Mouse (Mus musculus) stomach, postnatal 0 days (tissue): ENCODE measurements at regions not wholly inside any gene's neighbourhood (a gene's known extent, or its start where the extent isn't known, plus 50 kb on each side); places are given as distances from the start of the nearest gene placed in this dataset.

Experiments used
- ATAC-seq: fragments of 200-750 bp; cut with Nextera tagmentation; 2 replicates; pipeline ENCODE4 v1.8.0; 2017; ENCODE audit not compliant: low FRiP score, low TSS enrichment
- DNase-seq: peaks from one replicate; pipeline ENCODE4 v3.0.0-alpha.2; 2016; ENCODE audit warnings: low spot score
- H3K27ac ChIP-seq: fragments of 300-500 bp; sonication (generic); replicated peaks from 2 replicates; pipeline ENCODE4 v1.5.1; 2014; ENCODE audit warnings: mild to moderate bottlenecking, control low read depth
- H3K27me3 ChIP-seq: fragments of 300-500 bp; sonication (generic); 2 replicates; pipeline ENCODE4 v1.6.1; 2014; ENCODE audit warnings: low read length; ENCODE audit not compliant: control insufficient read depth, insufficient read depth
- H3K36me3 ChIP-seq: fragments of 300-500 bp; sonication (generic); 2 replicates; pipeline ENCODE4 v1.6.1; 2014; ENCODE audit warnings: low read length, mixed read lengths; ENCODE audit not compliant: control insufficient read depth, insufficient read depth
- H3K4me1 ChIP-seq: fragments of 300-500 bp; sonication (generic); replicated peaks from 2 replicates; pipeline ENCODE4 v1.6.1; 2014; ENCODE audit warnings: antibody characterized with exemption; ENCODE audit not compliant: control insufficient read depth, insufficient read depth
- H3K4me2 ChIP-seq: fragments of 300-500 bp; sonication (generic); replicated peaks from 2 replicates; pipeline ENCODE4 v1.6.1; 2014; ENCODE audit warnings: low read depth, mild to moderate bottlenecking, control low read depth, moderate library complexity
- H3K4me3 ChIP-seq: fragments of 300-500 bp; sonication (generic); 2 replicates; pipeline ENCODE4 v1.5.1; 2014; ENCODE audit warnings: low read depth, low read length, control low read depth
- H3K9ac ChIP-seq: fragments of 300-500 bp; sonication (generic); 2 replicates; pipeline ENCODE4 v1.6.1; 2014; ENCODE audit warnings: mild to moderate bottlenecking, low read length, control low read depth, mixed read lengths
- H3K9me3 ChIP-seq: fragments of 300-500 bp; sonication (generic); 2 replicates; pipeline ENCODE4 v1.6.1; 2016; ENCODE audit warnings: low read length; ENCODE audit not compliant: control insufficient read depth
- CTCF ChIP-seq: IDR thresholded peaks from 2 replicates; pipeline ENCODE4 v1.5.1; 2016; ENCODE audit warnings: antibody characterized with exemption, low read depth, mild to moderate bottlenecking, moderate library complexity
- EP300 ChIP-seq: optimal IDR thresholded peaks from 2 replicates; pipeline ENCODE3; 2016; ENCODE audit warnings: antibody characterized with exemption
- WGBS: fragments of 180-500 bp; shearing (Covaris S2); extraction: QIAGEN DNeasy Blood & Tissue Kit; methylation state at CpG from one replicate; pipeline ENCODE4 v1.1.7; 2014; 5-methylcytosine and 5-hydroxymethylcytosine counted together

- no peaks in the 10 kb centered on the region for H3K9me3 ChIP-seq
- no peak for TF ChIP-seq CTCF
- no peak for TF ChIP-seq EP300
- ATAC-seq (no peak), DNase-seq (peak; percentile 15)
- H3K4me2 ChIP-seq = no peak overlapping the region
- H3K36me3 ChIP-seq = no peaks in the 10 kb centered on the region
- no peaks in the 10 kb centered on the region for H3K27me3 ChIP-seq
- no peak overlapping the region for H3K4me3 ChIP-seq
- no peak overlapping the region for H3K9ac ChIP-seq
- WGBS = 53% methylated on average over 2 of the region's 2 CpGs
- H3K27ac ChIP-seq = no peak overlapping the region
- no peaks in the 10 kb centered on the region for H3K4me1 ChIP-seq
Measured at GRCm38 (mm10) chr14:23237376-23237775, 776.9 kb downstream of the Kcnma1 start.

- H3K4me1 ChIP-seq = no peaks in the 10 kb centered on the region
- DNase-seq (no peak), ATAC-seq (no peak)
- no peak overlapping the region for H3K9ac ChIP-seq
- H3K27ac ChIP-seq = no peak overlapping the region
- H3K27me3 ChIP-seq = no peaks in the 10 kb centered on the region
- H3K36me3 ChIP-seq = no peaks in the 10 kb centered on the region
- H3K9me3 ChIP-seq = no peaks in the 10 kb centered on the region
- no peak overlapping the region for H3K4me3 ChIP-seq
- TF ChIP-seq EP300 (no peak), CTCF (no peak)
- no peak overlapping the region for H3K4me2 ChIP-seq
- 65% methylated on average over 3 of the region's 3 CpGs for WGBS
Measured at GRCm38 (mm10) chr14:23198676-23199075, 815.6 kb downstream of the Kcnma1 start.

- H3K27me3 ChIP-seq = no peaks in the 10 kb centered on the region
- ATAC-seq (no peak), DNase-seq (no peak)
- no peak overlapping the region for H3K27ac ChIP-seq
- H3K9me3 ChIP-seq = no peaks in the 10 kb centered on the region
- H3K36me3 ChIP-seq = no peaks in the 10 kb centered on the region
- H3K4me2 ChIP-seq = no peak overlapping the region
- WGBS = 86% methylated on average over 7 of the region's 7 CpGs
- TF ChIP-seq CTCF = no peak
- no peak for TF ChIP-seq EP300
- no peaks in the 10 kb centered on the region for H3K4me1 ChIP-seq
- H3K4me3 ChIP-seq = no peak overlapping the region
- H3K9ac ChIP-seq = no peak overlapping the region
Measured at GRCm38 (mm10) chr14:23194569-23195529, 819.4 kb downstream of the Kcnma1 start.

- TF ChIP-seq EP300 (no peak), CTCF (no peak)
- WGBS = 56% methylated on average over 3 of the region's 3 CpGs
- no peaks in the 10 kb centered on the region for H3K27me3 ChIP-seq
- no peak overlapping the region for H3K4me3 ChIP-seq
- no peak overlapping the region for H3K4me2 ChIP-seq
- ATAC-seq (no peak), DNase-seq (no peak)
- no peaks in the 10 kb centered on the region for H3K36me3 ChIP-seq
- no peaks in the 10 kb centered on the region for H3K4me1 ChIP-seq
- no peaks in the 10 kb centered on the region for H3K9me3 ChIP-seq
- H3K27ac ChIP-seq = no peak overlapping the region
- no peak overlapping the region for H3K9ac ChIP-seq
Measured at GRCm38 (mm10) chr14:23192566-23192965, 821.7 kb downstream of the Kcnma1 start.

DNA sequence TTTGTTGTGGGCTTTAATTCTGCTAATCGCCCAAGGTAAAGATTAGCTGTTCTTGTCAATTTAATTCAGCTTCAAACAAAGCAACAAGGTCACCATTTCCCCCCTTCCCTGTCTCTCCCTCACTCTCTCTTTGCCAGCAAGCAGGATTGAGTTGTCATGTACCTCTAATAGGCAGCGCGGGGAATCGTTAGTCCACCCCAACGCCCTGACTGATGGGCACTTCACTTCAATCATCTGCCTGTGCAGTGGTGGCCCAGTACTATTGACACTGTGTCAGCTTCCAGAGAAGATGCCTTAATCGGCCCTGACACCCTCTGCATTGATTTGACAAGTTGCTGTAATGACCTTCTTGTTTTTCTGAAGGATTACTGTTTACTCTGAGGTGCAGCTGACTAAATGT is 828.9 kb downstream of the Kcnma1 start:
- Histone ChIP-seq H3K27me3 (no peaks in the 10 kb centered on the region), H3K4me3 (no peak overlapping the region), H3K36me3 (no peaks in the 10 kb centered on the region), H3K27ac (no peak overlapping the region), H3K4me2 (no peak overlapping the region), H3K9me3 (no peaks in the 10 kb centered on the region), H3K9ac (no peak overlapping the region), H3K4me1 (no peaks in the 10 kb centered on the region)
- DNase-seq = no peak
- WGBS = 39% methylated on average over 6 of the region's 6 CpGs
- no peak for TF ChIP-seq CTCF
- TF ChIP-seq EP300 = no peak
- no peak for ATAC-seq

DNA sequence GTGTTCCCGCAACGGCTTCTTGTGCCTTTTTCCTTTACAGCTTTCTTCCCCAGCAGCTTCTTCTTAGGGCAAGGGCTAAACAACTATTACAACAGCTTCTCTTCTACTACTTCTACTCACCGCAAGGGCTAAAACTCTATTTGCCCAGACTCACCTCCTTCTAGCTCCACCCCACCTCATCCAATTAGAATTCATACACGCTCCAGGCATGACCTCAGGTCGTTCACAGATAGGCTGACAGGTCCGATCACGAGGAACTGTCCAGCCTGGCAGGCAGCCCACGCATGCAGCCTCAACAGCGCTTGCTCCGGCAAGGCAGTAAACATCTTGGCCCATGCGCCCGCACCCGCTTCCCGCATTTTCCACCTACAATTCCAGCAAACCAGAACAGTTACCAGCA is 844.9 kb downstream of the Kcnma1 start:
- 75% methylated on average over 14 of the region's 14 CpGs for WGBS
- Histone ChIP-seq H3K27me3 (no peaks in the 10 kb centered on the region), H3K4me3 (no peak overlapping the region), H3K9me3 (no peaks in the 10 kb centered on the region), H3K4me2 (no peak overlapping the region), H3K36me3 (no peaks in the 10 kb centered on the region), H3K4me1 (no peaks in the 10 kb centered on the region), H3K27ac (no peak overlapping the region), H3K9ac (no peak overlapping the region)
- no peak for ATAC-seq
- TF ChIP-seq CTCF (no peak), EP300 (no peak)
- no peak for DNase-seq
